Mouse (Mus musculus) midbrain, embryonic 14.5 days (tissue): ENCODE measurements around the gene Gm48551. TPM values are rescaled to one million over a fixed set of nuclear protein-coding genes. Genes with fewer than 3 reads are reported as not detected.

Source experiments
- ATAC-seq: fragments of 200-750 bp; cut with Nextera tagmentation; 2 replicates; pipeline ENCODE4 v1.8.0; 2017; ENCODE audit warnings: moderate number of reproducible peaks, moderate library complexity; ENCODE audit not compliant: low FRiP score, low TSS enrichment
- DNase-seq: peaks from one replicate; pipeline ENCODE4 v3.0.0-alpha.2; 2015
- H3K27ac ChIP-seq: fragments of 300-500 bp; sonication (generic); replicated peaks from 2 replicates; pipeline ENCODE4 v1.5.1; 2014; ENCODE audit warnings: mild to moderate bottlenecking, low read depth, low read length, moderate library complexity
- H3K27me3 ChIP-seq: fragments of 300-500 bp; sonication (generic); 2 replicates; pipeline ENCODE4 v1.6.1; 2014; ENCODE audit warnings: low read length, control low read depth, mixed read lengths; ENCODE audit not compliant: control insufficient read depth, insufficient read depth
- H3K36me3 ChIP-seq: fragments of 300-500 bp; sonication (generic); 2 replicates; pipeline ENCODE4 v1.6.1; 2014; ENCODE audit warnings: low read length, control low read depth; ENCODE audit not compliant: control insufficient read depth, insufficient read depth
- H3K4me1 ChIP-seq: fragments of 300-500 bp; sonication (generic); 2 replicates; pipeline ENCODE4 v1.6.1; 2014; ENCODE audit warnings: mild to moderate bottlenecking, antibody characterized with exemption, low read length, control low read depth; ENCODE audit not compliant: control insufficient read depth, insufficient read depth
- H3K4me2 ChIP-seq: fragments of 300-500 bp; sonication (generic); 2 replicates; pipeline ENCODE4 v1.6.1; 2014; ENCODE audit warnings: mild to moderate bottlenecking, low read length, moderate library complexity
- H3K4me3 ChIP-seq: fragments of 300-500 bp; sonication (generic); replicated peaks from 2 replicates; pipeline ENCODE4 v1.5.1; 2014; ENCODE audit warnings: low read depth, low read length
- H3K9ac ChIP-seq: fragments of 300-500 bp; sonication (generic); replicated peaks from 2 replicates; pipeline ENCODE4 v1.6.1; 2014; ENCODE audit warnings: mild to moderate bottlenecking, low read length, moderate library complexity
- H3K9me3 ChIP-seq: fragments of 300-500 bp; sonication (generic); 2 replicates; pipeline ENCODE4 v1.6.1; 2016; ENCODE audit warnings: low read length, control low read depth, mixed read lengths; ENCODE audit not compliant: control insufficient read depth
- microRNA-seq: library from miRNA; unstranded; fragments of <30 nt; microRNA quantifications from one replicate; pipeline ENCODE4, GENCODE M21; 2016
- polyA plus RNA-seq: library from polyadenylated mRNA; unstranded; fragments of >200 nt; fragmentation: Nextera tagmentation; extraction: Ambion mirVana; gene quantifications from 2 replicates; pipeline ENCODE4 v1.2.1, GENCODE M21; 2014

The Gm48551 gene
- polyA plus RNA-seq, 1 experiment from 2014 or later: 4.5 TPM

- Histone ChIP-seq H3K9me3 (no peaks in the 10 kb centered on the region), H3K36me3 (no peaks in the 10 kb centered on the region), H3K4me1 (no peaks in the 10 kb centered on the region), H3K9ac (no peak overlapping the region), H3K27me3 (no peaks in the 10 kb centered on the region), H3K4me3 (no peak overlapping the region), H3K4me2 (no peak overlapping the region), H3K27ac (no peak overlapping the region)
- peak; percentile 25 for DNase-seq
- ATAC-seq: no peak
These were observed 56.8 kb downstream of the Gm48551 start for GRCm38 (mm10) chr10:81441019-81441418.

Small RNA genes within 50 kb of the gene (microRNA-seq; reads per million reads assigned to microRNA genes)
- gene Mir1191b (1.0 reads per million), gene Mir6913 (0.59 reads per million)

Other genes starting within 250 kb of the Gm48551 start
- 8.1 and 12.4 TPM in 2 replicates for gene Zbtb7a, start 249.2 kb upstream of the Gm48551 start, polyA plus RNA-seq
- 49.2 and 55.7 TPM in 2 replicates for gene Pias4, start 216.5 kb upstream of the Gm48551 start, polyA plus RNA-seq
- 479 and 528 TPM in 2 replicates for gene Eef2, start 207.8 kb upstream of the Gm48551 start, polyA plus RNA-seq
- 63.3 and 66.9 TPM in 2 replicates for gene Dapk3, start 201.5 kb upstream of the Gm48551 start, polyA plus RNA-seq
- gene 4930442H23Rik, start 200.6 kb upstream of the Gm48551 start, polyA plus RNA-seq: 0.23 TPM in 1 of 2 replicates, not detected in the other
- gene Nmrk2, start 182.4 kb upstream of the Gm48551 start, polyA plus RNA-seq: not detected in 2 replicates
- 82.4 and 118 TPM in 2 replicates for gene Atcay, start 153.6 kb upstream of the Gm48551 start, polyA plus RNA-seq
- 20.3 and 21.7 TPM in 2 replicates for gene Zfr2, start 151.3 kb upstream of the Gm48551 start, polyA plus RNA-seq
- 14.8 and 29.4 TPM in 2 replicates for gene Matk, start 131.5 kb upstream of the Gm48551 start, polyA plus RNA-seq
- gene Mrpl54, start 117.5 kb upstream of the Gm48551 start, polyA plus RNA-seq: 121 and 152 TPM in 2 replicates
- 25.1 and 27.5 TPM in 2 replicates for gene Apba3, start 117.5 kb upstream of the Gm48551 start, polyA plus RNA-seq
- gene Tjp3, start 92.9 kb upstream of the Gm48551 start, polyA plus RNA-seq: 4.4 and 5.7 TPM in 2 replicates
- 102 and 132 TPM in 2 replicates for gene Pip5k1c, start 91.5 kb upstream of the Gm48551 start, polyA plus RNA-seq
- 22.6 and 22.8 TPM in 2 replicates for gene Cactin, start 63.4 kb upstream of the Gm48551 start, polyA plus RNA-seq
- gene Tbxa2r, start 55.7 kb upstream of the Gm48551 start, polyA plus RNA-seq: 2.9 and 3.7 TPM in 2 replicates
- not detected in 2 replicates for gene Gipc3, start 41.2 kb upstream of the Gm48551 start, polyA plus RNA-seq
- 30.6 and 36.5 TPM in 2 replicates for gene Hmg20b, start 34.0 kb upstream of the Gm48551 start, polyA plus RNA-seq
- gene Mfsd12, start 27.0 kb upstream of the Gm48551 start, polyA plus RNA-seq: 5.9 and 9.2 TPM in 2 replicates
- 0.32 and 0.37 TPM in 2 replicates for gene 4930404N11Rik, start 18.6 kb upstream of the Gm48551 start, polyA plus RNA-seq
- gene Fzr1, start 6.0 kb upstream of the Gm48551 start, polyA plus RNA-seq: 122 and 146 TPM in 2 replicates
- gene Dohh, start within 50 bp of the Gm48551 start, polyA plus RNA-seq: 59.5 and 79.6 TPM in 2 replicates
- 1.3 and 2.9 TPM in 2 replicates for gene Gm48552, start 4.5 kb downstream of the Gm48551 start, polyA plus RNA-seq
- gene Smim24, start 8.6 kb downstream of the Gm48551 start, polyA plus RNA-seq: 1.0 and 1.2 TPM in 2 replicates
- gene Nfic, start 71.2 kb downstream of the Gm48551 start, polyA plus RNA-seq: 11.2 and 13.7 TPM in 2 replicates
- 61.3 and 117 TPM in 2 replicates for gene Celf5, start 98.2 kb downstream of the Gm48551 start, polyA plus RNA-seq
- gene Ncln, start 111.9 kb downstream of the Gm48551 start, polyA plus RNA-seq: 51.6 and 51.8 TPM in 2 replicates
- 0.34 and 0.47 TPM in 2 replicates for gene S1pr4, start 115.7 kb downstream of the Gm48551 start, polyA plus RNA-seq
- 0.69 and 0.88 TPM in 2 replicates for gene Gna15, start 139.8 kb downstream of the Gm48551 start, polyA plus RNA-seq
- 86.7 and 102 TPM in 2 replicates for gene Gna11, start 160.7 kb downstream of the Gm48551 start, polyA plus RNA-seq
- 485 and 707 TPM in 2 replicates for gene Aes, start 175.0 kb downstream of the Gm48551 start, polyA plus RNA-seq
- 20.4 and 25.7 TPM in 2 replicates for gene Tle2, start 190.1 kb downstream of the Gm48551 start, polyA plus RNA-seq
- gene Tle6, start 216.6 kb downstream of the Gm48551 start, polyA plus RNA-seq: 3.2 and 3.5 TPM in 2 replicates
- 0.74 and 1.1 TPM in 2 replicates for gene BC025920, start 221.8 kb downstream of the Gm48551 start, polyA plus RNA-seq
- gene Sirt6, start 243.3 kb downstream of the Gm48551 start, polyA plus RNA-seq: 47.7 and 58.1 TPM in 2 replicates
- gene Ankrd24, start 244.1 kb downstream of the Gm48551 start, polyA plus RNA-seq: 8.9 and 16.8 TPM in 2 replicates